In genomic region chr7:110865038-110865437, GRCm38 (mm10) we compare ENCODE assay signal across 10 mouse cellular contexts. TPM values are rescaled to one million over a fixed set of nuclear protein-coding genes. Genes with fewer than 3 reads are reported as not detected.
DNase-seq lines count a peak whose midpoint lies in the region; ATAC-seq lines count a peak whose summit lies in the region.
"Had no signal": no experiment of that assay in that cellular context is flagged by ENCODE, and none has a peak within 500 bp of the region (broad histone marks: within the 10 kb centered on the region; RNA-seq: fewer than 3 reads in every experiment).

No protein-coding gene starts in this region.

- DNase-seq in heart, adult 9 months (ENCODE audit: low spot score in 2 of 2) = no peak
- DNase-seq in embryonic facial prominence, embryonic 14.5 days (ENCODE audit: low spot score) = peak; percentile 72
- DNase-seq in kidney, postnatal 36 days = peak; percentile 36 to 55
- DNase-seq in urinary bladder, adult 18-20 months (ENCODE audit: low spot score in 2 of 2) = no peak
- DNase-seq in cerebellum, adult 11 months = no peak
- DNase-seq in liver = no peak
- DNase-seq: liver, embryonic 13.5 days; spleen, adult 18-20 months had no signal

- no peak; the same call in 1 of the 2 replicates for ATAC-seq in heart, embryonic 15.5 days (replicated peaks; ENCODE audit: insufficient number of reproducible peaks, insufficient read depth, low FRiP score, low read depth)
- peak; percentile 74; the same call in 1 of the 2 replicates for ATAC-seq in embryonic facial prominence, embryonic 14.5 days (ENCODE audit: low read depth)
- ATAC-seq in neural tube, embryonic 14.5 days (ENCODE audit: low read depth) = peak; percentile 44; the same call in 1 of the 2 replicates

- H3K9me3 ChIP-seq in heart, embryonic 15.5 days (replicated peaks) = no peaks in the 10 kb centered on the region
- H3K9me3 ChIP-seq in embryonic facial prominence, embryonic 14.5 days (ENCODE audit: control insufficient read depth, low read length) = no peaks in the 10 kb centered on the region
- H3K9me3 ChIP-seq in neural tube, embryonic 14.5 days (ENCODE audit: control insufficient read depth, low read length) = no peaks in the 10 kb centered on the region
- H3K9me3 ChIP-seq: liver, embryonic 13.5 days had no signal

- H3K9ac ChIP-seq in heart, embryonic 15.5 days = no peak overlapping the region
- no peak overlapping the region for H3K9ac ChIP-seq in embryonic facial prominence, embryonic 14.5 days (ENCODE audit: low read depth, low read length)
- no peak overlapping the region for H3K9ac ChIP-seq in neural tube, embryonic 14.5 days (replicated peaks; ENCODE audit: low read depth, low read length)
- H3K9ac ChIP-seq: liver, embryonic 13.5 days had no signal

- H3K4me1 ChIP-seq in heart, embryonic 15.5 days (replicated peaks) = peaks cover 9% of the 10 kb centered on the region
- peaks cover 3% of the 10 kb centered on the region; the same call in 1 of the 2 replicates for H3K4me1 ChIP-seq in embryonic facial prominence, embryonic 14.5 days (ENCODE audit: control insufficient read depth, insufficient read depth, low read length)
- H3K4me1 ChIP-seq in neural tube, embryonic 14.5 days (ENCODE audit: control insufficient read depth, insufficient read depth, low read length) = no peaks in the 10 kb centered on the region

- no peak overlapping the region; the same call in 1 of the 2 replicates for H3K27ac ChIP-seq in heart, embryonic 15.5 days
- H3K27ac ChIP-seq in embryonic facial prominence, embryonic 14.5 days (replicated peaks; ENCODE audit: low read depth, low read length) = no peak overlapping the region
- H3K27ac ChIP-seq in neural tube, embryonic 14.5 days (ENCODE audit: low read depth, low read length) = no peak overlapping the region
- H3K27ac ChIP-seq: liver, embryonic 13.5 days had no signal

- peak overlapping the region; percentile 25; the same call in 1 of the 2 replicates for H3K4me2 ChIP-seq in heart, embryonic 15.5 days
- H3K4me2 ChIP-seq in embryonic facial prominence, embryonic 14.5 days (ENCODE audit: low read depth, low read length) = no peak overlapping the region
- H3K4me2 ChIP-seq in neural tube, embryonic 14.5 days (ENCODE audit: low read depth, low read length) = no peak overlapping the region
- H3K4me2 ChIP-seq: liver, embryonic 13.5 days had no signal

- WGBS in heart, embryonic 15.5 days = 24% methylated on average over 10 of the region's 10 CpGs
- 36% methylated on average over 10 of the region's 10 CpGs for WGBS in embryonic facial prominence, embryonic 14.5 days
- 55% methylated on average over 10 of the region's 10 CpGs for WGBS in neural tube, embryonic 14.5 days

- H3K4me3 ChIP-seq in heart, embryonic 15.5 days = no peak overlapping the region
- H3K4me3 ChIP-seq in embryonic facial prominence, embryonic 14.5 days (ENCODE audit: low read depth, low read length) = no peak overlapping the region
- H3K4me3 ChIP-seq in neural tube, embryonic 14.5 days (ENCODE audit: low read depth, low read length) = no peak overlapping the region
- H3K4me3 ChIP-seq: liver, embryonic 13.5 days had no signal

- no peaks in the 10 kb centered on the region for H3K27me3 ChIP-seq in heart, embryonic 15.5 days
- no peaks in the 10 kb centered on the region for H3K27me3 ChIP-seq in embryonic facial prominence, embryonic 14.5 days (replicated peaks; ENCODE audit: control insufficient read depth, insufficient read depth, low read length)
- H3K27me3 ChIP-seq in neural tube, embryonic 14.5 days (ENCODE audit: control insufficient read depth, insufficient read depth, low read length) = no peaks in the 10 kb centered on the region
- H3K27me3 ChIP-seq: liver, embryonic 13.5 days had no signal

- no peaks in the 10 kb centered on the region for H3K36me3 ChIP-seq in heart, embryonic 15.5 days
- no peaks in the 10 kb centered on the region for H3K36me3 ChIP-seq in embryonic facial prominence, embryonic 14.5 days (ENCODE audit: control insufficient read depth, insufficient read depth, low read length)
- no peaks in the 10 kb centered on the region for H3K36me3 ChIP-seq in neural tube, embryonic 14.5 days (ENCODE audit: control insufficient read depth, insufficient read depth, low read length)
- H3K36me3 ChIP-seq: liver, embryonic 13.5 days had no signal

RNA-seq across cellular contexts. Expression of gene Lyve1, which starts 2.0 kb away (rescaled TPM):
- 11.9 and 13.2 TPM in 2 replicates for polyA plus RNA-seq in heart, embryonic 15.5 days (2015; fragmentation: Nextera tagmentation; extraction: Ambion mirVana)
- 19.5 and 20.1 TPM in 2 replicates for polyA plus RNA-seq in embryonic facial prominence, embryonic 14.5 days (2014; fragmentation: Nextera tagmentation; extraction: Ambion mirVana)
- 0.44 and 6.6 TPM in 2 replicates for polyA plus RNA-seq in neural tube, embryonic 14.5 days (2014; fragmentation: Nextera tagmentation; extraction: Ambion mirVana)

RNA-seq across cellular contexts. Expression of gene Rnf141, which starts 20.8 kb away (rescaled TPM):
- 30.0 and 31.0 TPM in 2 replicates for polyA plus RNA-seq in heart, embryonic 15.5 days (2015; fragmentation: Nextera tagmentation; extraction: Ambion mirVana)
- 30.1 and 30.2 TPM in 2 replicates for polyA plus RNA-seq in embryonic facial prominence, embryonic 14.5 days (2014; fragmentation: Nextera tagmentation; extraction: Ambion mirVana)
- polyA plus RNA-seq in neural tube, embryonic 14.5 days (2014; fragmentation: Nextera tagmentation; extraction: Ambion mirVana) = 41.2 and 43.0 TPM in 2 replicates

Comparison
In these comparisons a context has a peak if more than half of its experiments do, and no peak if none do; other contexts are left out.
1. DNase-seq: peak in embryonic facial prominence, embryonic 14.5 days (single experiment) and kidney, postnatal 36 days (2 of 2); none in heart, adult 9 months (0 of 2), urinary bladder, adult 18-20 months (0 of 2), cerebellum, adult 11 months (single experiment) and liver (single experiment).